Mouse (Mus musculus) gonadal fat pad, adult 2 months (tissue): ENCODE measurements around the gene 1700113H08Rik. TPM values are rescaled to one million over a fixed set of nuclear protein-coding genes. Genes with fewer than 3 reads are reported as not detected.

ENCODE experiments used
- DNase-seq: peaks from one replicate; pipeline ENCODE4 v3.0.0-alpha.2; 2012; ENCODE audit warnings: low read depth
- polyA plus RNA-seq: library from polyadenylated mRNA; depleted of rRNA; stranded (reverse); fragments of >200 nt; gene quantifications from 2 replicates; pipeline ENCODE4 v1.2.3, GENCODE M21; 2012

1700113H08Rik gene
- polyA plus RNA-seq, 1 experiment, result 0.11 TPM

DNA sequence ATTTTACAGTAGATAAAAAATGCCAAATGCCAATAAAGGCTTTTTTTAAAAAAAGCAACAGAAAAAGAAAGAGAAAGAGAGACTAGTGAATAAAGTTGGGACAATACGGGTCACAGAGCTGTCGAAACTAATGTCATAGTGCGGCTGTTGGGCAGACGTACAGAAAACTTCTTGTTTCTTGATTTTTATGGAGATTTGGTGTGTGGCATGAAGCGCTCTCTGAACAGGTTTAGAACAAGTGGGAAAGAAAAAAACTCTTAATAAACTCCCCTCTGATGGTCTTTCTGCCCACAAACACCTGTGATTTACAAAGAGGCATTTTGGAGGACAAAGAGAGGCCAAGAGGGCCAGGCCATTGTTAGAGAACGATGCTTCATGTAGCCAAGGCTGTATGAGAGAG is 1.6 kb downstream of the 1700113H08Rik start:
- no peak for DNase-seq

DNA sequence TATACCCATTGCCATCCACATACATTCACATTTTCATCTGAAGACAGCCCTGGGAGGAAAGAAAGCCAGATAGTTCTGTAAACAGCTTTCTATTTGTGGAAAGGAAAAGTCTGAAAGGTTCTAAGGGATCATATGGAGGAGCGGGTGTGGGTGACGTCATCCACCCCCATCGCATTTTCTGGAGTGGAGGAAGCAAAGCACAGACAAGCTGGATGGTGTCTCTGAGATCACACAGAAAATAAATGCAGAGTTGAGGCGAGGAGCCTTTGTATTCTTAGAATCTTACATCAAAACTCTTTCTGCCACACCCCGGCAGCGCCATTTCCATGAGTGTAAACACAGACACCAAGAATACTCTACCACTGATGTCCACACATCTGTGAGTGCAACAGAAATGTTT is 26.4 kb downstream of the 1700113H08Rik start:
- no peak for DNase-seq

DNA sequence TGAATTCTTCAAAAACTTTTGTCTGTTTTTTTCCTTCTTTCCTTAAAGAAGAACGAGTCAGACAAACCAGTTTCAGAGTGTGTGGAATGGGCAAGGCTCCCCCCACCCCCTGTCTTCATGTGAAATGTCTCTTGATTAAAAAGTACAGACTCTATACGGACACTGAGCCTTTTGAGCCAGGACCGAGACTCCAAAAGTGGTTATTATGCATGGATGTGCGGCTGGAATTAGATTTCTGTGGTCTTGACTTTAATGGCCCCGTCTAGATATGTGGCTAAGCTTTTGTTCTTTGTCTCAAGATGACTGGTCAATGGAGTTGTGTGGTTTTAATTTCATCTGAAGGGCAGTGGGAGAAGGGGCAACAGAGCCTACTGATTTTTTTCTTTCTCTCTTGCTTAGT is 29.8 kb downstream of the 1700113H08Rik start:
- no peak for DNase-seq

DNA sequence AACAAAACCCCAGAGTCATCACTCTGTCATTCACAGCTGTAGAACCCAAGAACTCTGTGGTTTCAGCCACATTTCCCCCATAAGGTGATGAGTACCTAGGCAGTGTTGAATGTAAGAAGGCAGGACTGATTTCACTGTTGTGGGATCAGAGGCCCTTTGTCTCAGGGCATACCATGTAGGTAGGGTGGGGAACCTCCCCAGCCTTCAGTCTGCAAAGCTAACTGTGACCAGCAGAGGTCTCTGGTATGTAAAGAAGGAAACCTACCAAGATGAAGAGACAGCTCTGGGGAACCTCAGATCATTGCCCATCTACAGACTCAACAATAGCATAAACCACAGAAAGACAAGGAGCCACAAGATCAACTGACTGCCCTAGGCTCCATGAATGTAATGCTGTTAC is 36.4 kb downstream of the 1700113H08Rik start:
- no peak for DNase-seq

DNA sequence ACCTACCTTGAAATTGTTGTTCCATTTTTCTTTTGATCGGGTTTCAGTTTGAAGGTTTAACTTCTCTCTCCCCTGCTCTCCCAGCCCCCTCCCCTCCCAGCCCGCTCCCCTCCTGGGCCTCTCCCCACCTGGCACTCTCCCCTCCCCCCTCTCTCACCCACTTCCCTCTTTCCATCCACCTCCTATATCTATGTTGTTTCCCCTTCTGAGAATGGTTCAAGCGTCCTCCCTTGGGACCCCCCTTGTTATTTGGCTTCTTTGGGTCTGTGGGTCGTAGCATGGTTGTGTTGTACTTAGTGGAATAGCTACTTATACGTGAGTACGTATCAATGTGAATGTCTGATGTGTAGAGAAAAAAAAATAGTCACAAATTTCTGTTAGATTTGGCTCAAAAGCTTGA is 40.9 kb downstream of the 1700113H08Rik start:
- DNase-seq, result no peak

DNA sequence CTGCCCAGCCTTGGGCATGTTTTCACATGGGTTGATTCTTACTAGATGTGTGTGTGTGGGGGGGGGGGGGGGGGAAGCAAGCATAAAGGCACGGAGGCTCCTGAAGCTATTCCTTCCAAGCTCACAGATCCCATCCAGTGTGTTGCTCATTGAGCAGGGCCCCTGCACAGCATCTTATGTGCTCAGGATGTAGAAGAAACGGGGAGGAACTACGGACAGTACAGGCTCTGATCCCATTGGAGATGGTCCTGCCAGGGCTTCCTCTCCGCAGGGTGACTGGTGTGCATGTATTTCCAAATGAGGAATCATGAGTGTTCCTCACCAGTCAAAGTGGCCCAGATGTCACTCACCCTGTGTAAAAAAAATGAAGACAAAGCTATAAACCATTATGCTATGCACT is 42.8 kb downstream of the 1700113H08Rik start:
- no peak for DNase-seq

DNA sequence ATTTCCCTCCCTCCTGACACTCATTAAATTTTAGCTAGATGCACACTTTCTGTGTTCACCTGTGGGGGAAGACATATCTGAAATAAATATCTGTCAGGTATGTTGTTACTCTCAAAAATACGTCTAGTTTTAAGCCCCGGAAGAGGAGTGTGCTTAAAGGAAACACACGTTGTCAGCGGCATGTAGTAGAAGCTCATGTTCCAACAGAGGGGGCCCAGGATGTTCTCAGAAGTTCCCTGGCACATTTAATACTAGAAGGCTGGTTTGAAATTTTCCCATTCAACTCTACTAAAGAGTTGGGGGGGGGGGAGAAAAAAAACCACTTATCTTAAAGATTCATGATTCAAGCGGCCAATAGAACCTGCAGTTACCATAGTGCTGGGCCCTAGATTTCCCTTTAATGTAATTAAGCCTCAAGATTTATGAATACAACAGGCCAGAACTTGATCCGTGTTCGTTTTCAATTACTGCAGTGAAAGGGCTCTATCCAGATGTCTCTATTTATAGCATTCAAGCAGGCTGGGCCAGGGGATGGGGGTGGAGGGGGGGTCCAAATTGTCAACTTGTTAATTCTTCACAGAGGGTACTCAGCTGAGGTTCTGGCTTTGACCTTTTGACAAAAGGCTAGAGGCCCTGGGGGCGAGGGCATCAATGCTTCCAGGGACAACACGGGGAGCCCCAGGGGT is 43.6 kb downstream of the 1700113H08Rik start:
- no peak for DNase-seq

DNA sequence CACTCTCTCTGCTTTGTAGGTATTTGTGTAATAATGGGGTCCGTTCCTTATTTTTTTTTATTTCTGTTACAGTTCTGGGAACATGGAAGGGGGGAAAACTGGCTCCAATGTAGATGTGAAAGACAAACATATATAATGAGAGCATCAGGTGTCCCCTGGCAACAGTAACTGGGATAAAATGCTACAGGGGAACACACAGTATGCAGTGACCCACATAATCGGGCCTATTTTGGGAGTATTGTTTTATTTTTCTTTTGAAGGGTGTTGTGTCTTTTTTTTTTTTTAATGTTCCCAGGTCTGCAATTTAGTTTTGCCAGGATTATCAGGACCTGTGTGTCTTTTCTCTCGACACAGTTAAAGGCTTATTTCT is 44.1 kb downstream of the 1700113H08Rik start:
- DNase-seq, result no peak

DNA sequence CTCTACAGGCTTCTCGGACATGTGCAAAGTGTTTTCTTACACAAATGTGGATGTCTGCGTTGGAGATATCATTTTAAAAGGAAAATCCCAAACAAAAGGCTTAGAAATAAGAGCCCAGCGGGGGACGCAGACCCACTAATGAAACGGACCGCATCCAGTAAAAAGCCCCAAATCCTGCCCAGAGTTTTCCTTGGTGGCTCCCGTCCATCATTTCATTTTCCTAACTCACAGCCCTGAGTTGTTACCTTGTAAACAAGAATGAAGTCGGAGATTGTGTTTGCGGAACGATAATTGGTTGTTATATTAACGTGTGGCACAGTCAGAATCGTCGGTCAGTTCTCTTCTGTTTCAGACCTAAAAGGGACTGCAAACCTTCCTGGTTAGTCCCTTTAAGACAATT is 44.6 kb downstream of the 1700113H08Rik start:
- no peak for DNase-seq

DNA sequence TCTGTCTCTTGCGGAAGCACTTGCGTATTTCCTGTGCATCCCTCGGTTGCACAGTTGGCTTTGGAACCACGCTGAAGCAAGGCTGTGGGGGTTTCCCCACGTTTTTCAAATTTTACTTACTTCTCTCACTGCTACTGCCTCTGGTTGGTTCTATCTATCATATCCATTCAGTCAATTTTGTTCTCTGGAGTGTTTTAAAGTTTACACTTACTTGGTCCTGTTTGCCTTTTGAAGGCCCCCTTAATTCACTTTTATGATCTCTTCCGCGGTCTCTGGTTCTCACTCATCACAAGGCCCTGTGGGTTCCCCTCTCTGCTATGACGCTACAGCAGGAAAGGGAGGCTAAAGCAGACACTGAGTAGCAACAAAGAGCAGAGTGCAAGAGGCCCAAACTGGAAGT is 45.4 kb downstream of the 1700113H08Rik start:
- no peak for DNase-seq

DNA sequence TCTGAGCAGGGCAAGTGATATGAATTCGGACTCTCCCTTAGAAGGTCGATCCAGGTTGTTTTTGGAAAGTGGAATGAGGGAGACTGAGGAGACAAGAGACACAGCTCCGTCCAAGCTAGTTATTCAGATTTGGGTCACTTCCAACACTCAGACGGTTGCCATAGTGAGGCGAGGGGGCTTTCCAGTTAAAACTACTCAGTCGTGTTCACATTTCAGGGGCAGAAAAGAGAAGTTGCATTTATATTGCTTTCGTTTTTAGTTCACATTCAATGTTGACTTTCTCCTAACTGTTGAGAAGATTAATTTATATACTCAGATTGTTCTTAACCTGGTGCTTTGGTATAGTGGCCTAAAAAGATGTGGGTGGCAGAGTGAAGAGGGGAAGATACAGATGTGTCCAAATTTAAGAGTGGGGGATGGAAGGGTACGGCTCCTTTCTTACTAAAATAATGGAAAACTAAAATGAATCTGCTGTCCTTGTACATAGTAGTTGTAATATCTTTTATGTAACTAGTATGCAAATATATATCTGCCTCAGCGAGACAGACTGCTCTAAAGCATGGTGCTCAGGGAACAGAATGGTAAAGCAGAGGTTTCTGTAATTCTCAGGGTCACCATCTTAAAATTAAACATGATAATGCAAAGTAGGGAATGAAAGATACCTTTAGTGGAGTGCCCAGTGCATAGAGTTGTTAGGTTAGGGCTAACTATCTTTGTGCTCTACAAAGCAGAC is 49.9 kb downstream of the 1700113H08Rik start:
- DNase-seq, result no peak

DNA sequence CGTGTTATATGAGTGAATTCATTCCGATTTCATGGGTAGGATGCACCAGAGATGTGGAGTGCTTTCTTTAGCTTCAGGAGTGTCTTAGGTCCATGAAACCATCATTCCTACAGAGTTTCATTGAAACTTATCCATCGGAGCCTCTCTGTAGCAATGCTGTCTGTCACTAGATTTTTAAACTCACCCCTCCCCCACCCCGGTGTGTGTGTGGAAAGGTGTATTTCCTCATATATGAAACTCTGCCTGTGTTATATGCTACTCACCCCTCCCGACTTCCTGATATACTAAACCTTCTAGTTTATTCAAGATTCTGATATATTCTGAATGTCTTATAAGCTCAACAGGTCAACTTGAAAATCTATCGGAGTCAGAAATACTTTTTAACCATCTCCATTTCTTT is 50.5 kb downstream of the 1700113H08Rik start:
- DNase-seq, result no peak

DNA sequence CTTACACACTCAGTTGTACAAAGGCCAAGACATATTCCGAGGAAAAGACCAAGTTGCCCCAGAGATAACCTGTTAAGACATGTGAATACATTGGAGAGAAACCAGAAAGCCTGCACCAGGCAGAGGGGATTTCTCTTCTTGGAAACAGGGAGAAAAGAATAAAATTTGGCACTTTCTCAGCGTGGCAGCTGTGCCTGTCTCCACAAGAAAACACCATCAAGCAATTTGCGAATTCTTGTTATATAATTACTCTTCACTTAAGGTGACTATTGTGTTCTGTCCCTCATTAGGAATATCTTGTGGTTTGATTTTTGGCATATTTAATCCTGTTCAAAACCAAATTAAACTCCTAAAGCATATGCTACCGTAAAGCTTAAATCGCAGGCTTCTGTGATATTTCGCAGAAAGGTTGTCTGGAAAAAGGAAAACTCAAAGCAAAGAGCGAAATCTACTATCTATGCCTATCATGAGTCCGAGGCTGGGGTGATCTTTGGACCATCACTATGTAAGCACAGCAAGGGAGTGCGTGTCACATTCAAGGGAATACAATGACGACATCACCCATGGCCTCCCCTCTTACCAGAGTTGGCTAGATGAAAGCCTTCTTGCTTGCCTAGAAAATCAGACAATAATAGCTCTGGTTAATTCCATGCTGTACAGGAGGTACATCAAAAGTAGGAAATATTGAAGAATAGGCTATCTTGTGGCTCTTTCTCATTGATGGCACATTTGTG is 51.4 kb downstream of the 1700113H08Rik start:
- DNase-seq, result no peak

DNA sequence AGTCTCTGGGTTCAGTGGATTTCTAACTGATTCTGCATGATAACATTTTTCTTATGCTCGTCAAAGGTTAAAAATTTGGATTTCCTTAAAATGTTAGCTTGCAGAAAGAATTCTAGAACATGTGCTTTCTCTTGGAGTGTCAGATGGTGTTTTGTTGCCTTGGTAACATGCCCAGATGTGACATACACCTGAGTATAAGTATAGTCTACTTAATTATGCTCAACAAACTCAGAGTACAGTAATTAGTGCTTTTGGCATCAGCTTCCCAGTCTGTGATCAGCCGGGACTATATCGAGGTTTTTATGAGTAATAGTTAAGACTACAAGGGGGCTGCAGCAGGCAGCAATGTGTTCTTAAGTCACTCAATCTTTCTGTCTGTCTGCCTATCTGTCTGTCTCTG is 53.1 kb downstream of the 1700113H08Rik start:
- no peak for DNase-seq

DNA sequence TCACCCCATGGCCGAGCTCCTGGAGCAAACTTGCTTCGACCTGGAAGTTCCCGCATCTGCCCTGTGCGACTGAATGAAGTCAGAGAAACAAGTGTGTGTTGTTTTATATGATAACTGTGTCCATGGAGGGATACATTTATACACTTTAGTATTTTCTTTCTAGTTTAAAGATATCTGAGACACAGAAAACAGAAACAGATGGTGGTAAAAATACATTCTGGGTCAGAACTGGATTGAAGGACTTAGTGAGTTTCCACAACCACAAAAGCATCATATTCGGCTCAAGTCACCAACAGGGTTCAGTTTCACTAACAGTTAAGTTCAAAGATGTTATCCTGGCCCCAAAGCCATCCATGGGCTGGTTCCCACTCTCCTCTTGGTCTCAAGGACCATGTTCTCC is 67.2 kb downstream of the 1700113H08Rik start:
- no peak for DNase-seq

DNA sequence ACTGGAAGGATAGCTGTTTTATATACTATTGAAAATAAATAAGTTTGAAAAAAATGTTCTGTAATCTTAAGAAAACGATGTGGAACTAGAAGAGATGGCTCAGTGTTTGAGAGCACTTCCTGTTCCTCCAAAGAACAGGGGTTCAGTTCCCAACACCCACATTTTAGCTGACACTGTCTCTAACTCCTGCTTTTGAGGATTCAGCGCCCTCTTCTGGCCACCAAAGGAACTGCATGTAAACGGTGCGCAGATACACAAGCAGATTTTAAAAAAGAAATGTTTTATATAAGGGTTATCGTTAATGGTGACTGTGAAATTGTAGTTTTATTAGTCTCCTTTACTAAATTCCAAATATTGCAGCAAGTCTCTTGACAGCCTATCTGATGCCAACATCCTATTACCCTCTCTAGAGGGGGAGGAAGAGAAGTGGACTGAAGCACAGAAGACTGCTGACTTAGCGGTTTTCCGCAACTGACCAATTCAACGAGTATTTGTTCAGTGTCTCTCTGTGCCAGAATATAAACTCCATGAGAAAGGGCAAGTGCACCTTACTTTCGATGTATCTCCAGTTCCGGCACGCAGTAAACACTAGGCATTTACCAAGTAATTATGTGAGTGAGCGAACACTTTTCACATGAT is 68.5 kb downstream of the 1700113H08Rik start:
- no peak for DNase-seq

DNA sequence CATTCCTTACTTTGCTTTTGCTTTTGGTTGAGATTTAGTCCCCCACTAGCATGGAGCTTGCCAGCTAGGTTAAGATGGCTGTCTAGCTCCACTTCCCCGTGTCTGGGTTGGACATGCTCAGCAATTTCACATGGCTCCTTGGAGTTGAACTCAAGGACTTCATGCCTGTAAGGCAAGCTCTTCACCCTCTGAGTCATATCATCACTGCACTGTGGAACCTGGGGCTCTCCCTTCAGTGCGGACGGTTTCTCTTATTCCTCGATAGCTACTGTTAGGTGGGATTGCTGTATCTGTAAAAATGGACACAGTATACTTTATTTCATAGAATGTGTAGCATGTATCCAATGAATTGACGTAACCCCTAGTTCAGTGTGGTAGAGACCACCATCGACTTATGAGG is 93.2 kb downstream of the 1700113H08Rik start:
- no peak for DNase-seq

DNA sequence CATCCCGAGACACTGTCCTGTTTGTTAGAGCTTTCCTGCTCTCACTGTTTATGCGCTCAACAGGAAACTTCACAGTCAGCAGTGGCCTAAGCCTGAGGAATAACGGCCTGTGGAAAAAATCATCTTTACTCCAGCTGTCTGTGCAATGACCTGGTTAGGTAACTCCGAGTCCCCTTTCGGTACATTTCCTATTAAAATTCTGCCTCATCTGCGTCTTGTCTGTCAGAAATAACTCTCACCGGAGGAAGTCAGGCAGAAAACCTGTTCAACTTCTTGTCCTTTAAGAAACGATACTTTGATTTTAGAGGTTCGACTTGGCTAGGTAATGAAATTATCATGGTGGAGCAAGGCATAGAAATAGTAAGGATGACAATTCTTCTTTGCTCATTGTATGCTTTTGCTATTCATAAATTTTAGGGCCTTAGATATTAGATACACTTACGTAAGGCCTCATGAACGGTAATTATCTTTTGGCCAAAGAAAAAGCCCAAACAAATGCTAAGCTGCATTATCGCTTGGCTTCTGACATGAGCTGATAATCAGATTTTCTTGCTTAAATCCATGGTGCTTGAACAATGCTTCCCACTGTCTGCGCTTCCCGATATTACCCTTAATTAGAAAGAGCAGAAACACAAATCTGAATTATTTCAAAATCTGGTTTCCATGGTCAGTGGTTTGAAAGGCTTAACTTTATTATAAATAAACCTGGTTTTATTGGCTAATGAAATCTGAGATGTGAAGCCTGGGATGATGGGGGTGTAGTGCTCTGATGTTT is 96.1 kb downstream of the 1700113H08Rik start:
- no peak for DNase-seq

DNA sequence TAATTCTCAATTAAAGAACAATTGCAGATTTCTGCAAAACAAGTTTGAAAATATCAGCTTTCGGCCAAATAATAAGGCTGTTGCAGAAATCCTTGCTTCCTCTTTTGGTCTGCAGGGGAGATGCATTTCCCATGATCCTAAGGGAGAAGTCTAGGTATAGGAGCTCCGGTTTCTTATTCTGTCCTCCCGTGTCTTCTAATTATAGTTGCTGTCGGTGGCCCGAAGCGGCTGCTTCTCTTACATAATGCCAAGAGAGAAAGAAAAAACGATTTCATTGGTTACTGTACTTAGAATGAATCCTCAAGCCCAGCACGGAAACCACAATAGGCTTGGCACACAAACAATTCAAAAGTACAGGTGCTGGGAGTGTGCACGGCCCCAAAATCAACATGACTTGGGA is 101.9 kb downstream of the 1700113H08Rik start:
- no peak for DNase-seq

DNA sequence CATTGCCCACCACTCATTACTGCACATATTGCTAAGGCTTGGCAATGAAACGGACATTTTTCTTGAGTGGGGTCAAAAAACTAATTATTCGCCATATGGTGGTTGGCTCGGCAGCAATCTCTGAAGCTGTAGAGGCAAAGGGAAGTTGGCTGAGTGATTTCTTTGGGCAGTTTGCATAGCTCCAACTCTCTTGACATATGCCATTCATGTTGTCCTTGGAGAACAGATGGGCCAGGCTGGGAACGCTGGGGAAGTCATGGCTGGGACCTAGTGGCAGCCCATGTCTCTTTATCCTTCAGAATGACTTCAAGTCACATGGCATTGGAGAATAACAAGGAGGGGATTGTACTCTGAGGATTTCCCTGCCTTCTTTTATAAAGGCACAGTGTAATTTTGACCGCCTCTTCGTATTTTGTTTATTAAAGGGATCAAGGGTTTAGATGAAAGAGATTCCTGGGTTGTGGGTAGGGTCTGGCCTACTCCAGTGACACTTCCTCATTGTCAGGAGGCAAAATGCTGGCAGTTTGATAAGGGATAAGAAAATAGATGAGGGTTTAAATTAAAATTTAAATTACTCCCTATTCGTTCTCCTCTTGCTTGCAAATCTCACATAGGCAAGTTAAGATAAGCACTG is 138.4 kb downstream of the 1700113H08Rik start:
- DNase-seq, result no peak

DNA sequence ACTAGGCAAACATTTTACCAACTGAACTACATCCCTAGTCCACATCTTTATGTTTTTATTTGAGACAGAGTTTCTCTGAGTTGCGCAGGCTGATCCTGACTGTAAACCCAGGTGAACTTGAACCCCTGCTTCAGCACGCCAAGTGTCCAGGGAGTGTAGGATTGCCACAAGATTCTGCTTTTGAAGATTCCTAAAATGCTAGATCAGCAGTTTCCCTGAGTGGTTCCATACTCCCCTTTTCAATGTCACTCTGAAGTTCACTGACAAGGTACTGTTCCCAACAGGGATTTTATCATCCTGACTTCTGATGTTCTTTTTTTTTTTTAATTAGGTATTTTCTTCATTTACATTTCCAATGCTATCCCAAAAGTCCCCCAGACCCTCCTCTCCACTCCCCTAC is 140.9 kb downstream of the 1700113H08Rik start:
- no peak for DNase-seq
